Mouse (Mus musculus) embryonic fibroblast, embryonic 13.5 days (primary cell): ENCODE measurements around the gene Klf15.

ENCODE experiments used
- CTCF ChIP-seq: IDR thresholded peaks from 2 replicates; pipeline ENCODE4 v1.5.1; 2011; ENCODE audit warnings: mild to moderate bottlenecking, control low read depth, low read length, moderate library complexity, borderline replicate concordance; ENCODE audit not compliant: insufficient read depth
- POLR2A ChIP-seq: IDR thresholded peaks from 2 replicates; pipeline ENCODE4 v1.6.1; 2011; ENCODE audit warnings: low read depth, mild to moderate bottlenecking, control low read depth, low read length, moderate library complexity

- TF ChIP-seq POLR2A (no peak), CTCF (no peak)
These were observed 5.0 kb upstream of the Klf15 start for GRCm38 (mm10) chr6:90457421-90457820.
